Mouse (Mus musculus) embryonic facial prominence, embryonic 11.5 days (tissue): Measurements from ENCODE around the gene B4galnt4. TPM values are rescaled to one million over a fixed set of nuclear protein-coding genes. Genes with fewer than 3 reads are reported as not detected.

Experiments used
- ATAC-seq: fragments of 200-750 bp; cut with Nextera tagmentation; replicated peaks from 2 replicates; pipeline ENCODE4 v1.8.0; 2017; ENCODE audit warnings: low read depth; ENCODE audit not compliant: insufficient number of reproducible peaks, low FRiP score, low TSS enrichment
- DNase-seq: peaks from one replicate; pipeline ENCODE4 v3.0.0-alpha.2; 2015; ENCODE audit warnings: low spot score
- H3K27ac ChIP-seq: fragments of 300-500 bp; sonication (generic); replicated peaks from 2 replicates; pipeline ENCODE4 v1.5.1; 2014; ENCODE audit warnings: mild to moderate bottlenecking, low read depth, low read length, control low read depth
- H3K27me3 ChIP-seq: fragments of 300-500 bp; sonication (generic); 2 replicates; pipeline ENCODE4 v1.6.1; 2014; ENCODE audit warnings: mild to moderate bottlenecking, low read length, moderate library complexity, mixed read lengths; ENCODE audit not compliant: control insufficient read depth, insufficient read depth
- H3K36me3 ChIP-seq: fragments of 300-500 bp; sonication (generic); replicated peaks from 2 replicates; pipeline ENCODE4 v1.6.1; 2014; ENCODE audit warnings: low read depth, mild to moderate bottlenecking, low read length, moderate library complexity, mixed read lengths; ENCODE audit not compliant: control insufficient read depth, insufficient read depth
- H3K4me1 ChIP-seq: fragments of 300-500 bp; sonication (generic); 2 replicates; pipeline ENCODE4 v1.6.1; 2014; ENCODE audit warnings: low read length, mixed read lengths; ENCODE audit not compliant: control insufficient read depth, insufficient read depth
- H3K4me2 ChIP-seq: fragments of 300-500 bp; sonication (generic); 2 replicates; pipeline ENCODE4 v1.6.1; 2014; ENCODE audit warnings: low read depth, mild to moderate bottlenecking, control low read depth, low read length, moderate library complexity
- H3K4me3 ChIP-seq: fragments of 300-500 bp; sonication (generic); 2 replicates; pipeline ENCODE4 v1.5.1; 2014; ENCODE audit warnings: low read depth, low read length, control low read depth
- H3K9ac ChIP-seq: fragments of 300-500 bp; sonication (generic); replicated peaks from 2 replicates; pipeline ENCODE4 v1.6.1; 2014; ENCODE audit warnings: mild to moderate bottlenecking, control low read depth, low read length
- H3K9me3 ChIP-seq: fragments of 300-500 bp; sonication (generic); replicated peaks from 2 replicates; pipeline ENCODE4 v1.6.1; 2016; ENCODE audit warnings: mild to moderate bottlenecking, low read length, inconsistent platforms, mixed read lengths; ENCODE audit not compliant: control insufficient read depth
- WGBS: fragments of 180-500 bp; shearing (Covaris S2); extraction: QIAGEN DNeasy Blood & Tissue Kit; methylation state at CpG from one replicate; pipeline ENCODE4 v1.1.7; 2014; 5-methylcytosine and 5-hydroxymethylcytosine counted together
- polyA plus RNA-seq: library from polyadenylated mRNA; unstranded; fragments of >200 nt; fragmentation: Nextera tagmentation; extraction: Ambion mirVana; gene quantifications from 2 replicates; pipeline ENCODE4 v1.2.1, GENCODE M21; 2014

Gene B4galnt4
- polyA plus RNA-seq, 1 experiment from 2014 or later: 15.8 TPM

DNA sequence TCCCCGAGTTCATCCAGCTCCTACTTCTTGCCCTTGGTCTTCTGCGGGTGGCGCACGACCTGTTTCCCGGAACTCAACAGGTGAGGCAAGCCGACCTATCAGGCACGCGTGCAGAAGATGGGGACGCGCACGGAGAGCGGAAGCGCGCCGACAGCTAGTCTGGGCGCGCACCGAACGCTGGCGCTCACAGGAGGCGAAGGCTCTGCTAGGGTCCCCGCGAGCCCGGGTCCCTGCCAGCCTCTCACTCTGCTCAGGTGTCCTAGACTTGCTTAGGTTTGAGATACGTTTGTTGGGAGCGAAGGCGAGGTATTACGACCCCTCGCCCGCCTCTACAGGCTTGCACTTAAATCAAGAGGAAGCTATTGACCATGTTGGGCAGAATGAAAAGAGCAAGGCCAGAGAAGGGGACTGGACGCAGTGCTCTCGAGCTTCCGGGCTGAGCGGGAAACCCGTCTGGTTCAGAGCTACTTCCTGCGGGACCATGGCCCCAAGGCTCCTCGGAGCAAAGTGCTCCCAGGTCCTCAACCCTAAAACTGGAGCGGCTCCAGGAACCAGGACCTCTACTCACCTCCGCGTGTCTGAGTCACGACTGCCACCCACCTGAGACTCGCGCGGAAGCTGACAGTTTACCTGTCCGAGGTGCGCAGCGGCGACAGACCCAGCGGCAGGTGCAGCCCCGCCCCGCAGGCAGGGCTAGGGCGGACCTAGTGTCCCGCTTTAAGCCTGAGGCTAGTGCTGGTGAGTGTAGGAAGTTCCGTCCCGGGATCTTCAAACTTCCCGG lies 39.2 kb downstream of the B4galnt4 start, which contains the start of gene Sigirr:
Gene Sigirr (minus strand): TSS at position 662 of the 781 bp plus-strand sequence.
- Histone ChIP-seq H3K4me3 (peak within 1 kb of the TSS; percentile 33), H3K9ac (peak within 1 kb of the TSS; percentile 28), H3K27me3 (peaks cover 21% of the 10 kb centered on the region), H3K36me3 (no peaks in the 10 kb centered on the region), H3K9me3 (no peaks in the 10 kb centered on the region), H3K27ac (no peak within 1 kb of the TSS), H3K4me1 (no peaks in the 10 kb centered on the region), H3K4me2 (peak within 1 kb of the TSS; percentile 66)
- under 1% methylated on average over 56 of the region's 56 CpGs for WGBS
- DNase-seq (peak; percentile 58), ATAC-seq (no peak)

DNA sequence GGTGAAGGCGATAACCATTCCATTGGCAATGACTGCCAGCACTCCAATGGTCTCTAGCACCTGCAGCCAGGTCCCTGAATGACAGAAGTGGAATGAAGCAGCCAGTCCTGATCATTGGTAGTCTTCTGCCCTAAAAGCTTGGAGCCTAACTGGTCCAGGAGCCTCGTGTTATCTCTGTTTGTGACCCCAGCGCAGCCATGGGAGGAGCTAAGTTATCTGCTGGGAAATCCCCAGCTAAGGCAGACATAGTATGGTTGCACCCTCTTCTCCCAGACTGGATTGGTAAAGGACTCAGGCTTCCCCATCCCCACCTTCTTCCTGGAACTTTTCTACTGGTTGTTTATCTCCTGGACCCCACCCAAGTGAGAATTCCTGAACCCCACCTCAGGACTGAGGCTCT lies 42.3 kb downstream of the B4galnt4 start:
- H3K4me3 ChIP-seq: no peak overlapping the region
- no peaks in the 10 kb centered on the region for H3K9me3 ChIP-seq
- DNase-seq (no peak), ATAC-seq (no peak)
- no peaks in the 10 kb centered on the region for H3K4me1 ChIP-seq
- peaks cover 21% of the 10 kb centered on the region for H3K27me3 ChIP-seq
- no peak overlapping the region for H3K4me2 ChIP-seq
- H3K27ac ChIP-seq: no peak overlapping the region
- H3K36me3 ChIP-seq: no peaks in the 10 kb centered on the region
- H3K9ac ChIP-seq: no peak overlapping the region
- 68% methylated on average over 3 of the region's 3 CpGs for WGBS

DNA sequence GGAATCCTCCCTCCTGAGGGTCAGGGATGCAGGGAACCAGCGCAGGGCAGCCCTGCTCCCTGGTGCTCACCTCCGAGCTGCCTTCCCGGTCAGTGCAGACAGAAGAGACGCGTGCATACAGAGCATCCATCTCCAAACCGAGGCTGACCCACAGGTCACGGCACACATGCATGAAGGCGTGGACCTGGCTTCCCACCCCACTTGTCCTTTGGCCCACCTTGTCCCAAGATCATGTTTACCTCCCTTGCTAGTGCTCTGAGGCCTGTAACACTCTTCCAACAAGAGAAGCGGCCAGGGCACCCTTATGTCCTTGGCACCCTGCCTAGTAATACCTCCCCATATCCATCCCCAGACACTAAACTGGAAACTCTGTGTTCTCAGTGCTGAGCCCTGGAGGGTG lies 55.0 kb downstream of the B4galnt4 start:
- Histone ChIP-seq H3K27ac (no peak overlapping the region), H3K36me3 (no peaks in the 10 kb centered on the region), H3K9ac (no peak overlapping the region), H3K9me3 (no peaks in the 10 kb centered on the region), H3K4me2 (no peak overlapping the region), H3K4me3 (no peak overlapping the region), H3K27me3 (no peaks in the 10 kb centered on the region; the same call in 1 of the 2 replicates), H3K4me1 (no peaks in the 10 kb centered on the region)
- DNase-seq (no peak), ATAC-seq (no peak)
- WGBS: 92% methylated on average over 9 of the region's 9 CpGs

DNA sequence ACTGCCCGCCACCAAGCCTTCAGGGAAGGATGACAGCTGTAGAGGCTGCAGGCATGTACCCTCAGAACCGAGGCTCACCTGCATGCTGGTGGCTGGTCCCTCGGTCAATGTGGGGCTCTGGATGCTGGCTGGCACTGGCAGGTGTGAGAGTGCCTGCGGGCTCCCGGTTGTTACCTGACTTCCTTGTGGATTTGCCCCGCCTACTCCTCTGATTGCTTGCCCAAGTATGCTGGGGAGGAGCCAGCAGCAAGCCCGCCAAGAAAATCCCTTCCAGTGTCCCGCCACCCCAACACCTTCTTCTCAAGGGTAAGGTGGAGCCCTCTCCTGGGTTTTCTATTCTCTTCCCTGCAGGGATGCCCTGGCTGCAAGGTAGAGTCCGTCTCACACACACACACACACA lies 56.7 kb downstream of the B4galnt4 start, which contains the start of gene Ano9:
Gene Ano9 (minus strand): TSS at position 171 of the 400 bp plus-strand sequence.
- H3K36me3 ChIP-seq: no peaks in the 10 kb centered on the region
- H3K4me3 ChIP-seq: no peak within 1 kb of the TSS
- H3K9ac ChIP-seq: no peak within 1 kb of the TSS
- WGBS: 13% methylated on average over 9 of the region's 9 CpGs
- no peak within 1 kb of the TSS for H3K27ac ChIP-seq
- ATAC-seq (no peak), DNase-seq (no peak)
- no peak within 1 kb of the TSS; the same call in 1 of the 2 replicates for H3K4me2 ChIP-seq
- H3K9me3 ChIP-seq: no peaks in the 10 kb centered on the region
- no peaks in the 10 kb centered on the region; the same call in 1 of the 2 replicates for H3K27me3 ChIP-seq
- H3K4me1 ChIP-seq: no peaks in the 10 kb centered on the region

DNA sequence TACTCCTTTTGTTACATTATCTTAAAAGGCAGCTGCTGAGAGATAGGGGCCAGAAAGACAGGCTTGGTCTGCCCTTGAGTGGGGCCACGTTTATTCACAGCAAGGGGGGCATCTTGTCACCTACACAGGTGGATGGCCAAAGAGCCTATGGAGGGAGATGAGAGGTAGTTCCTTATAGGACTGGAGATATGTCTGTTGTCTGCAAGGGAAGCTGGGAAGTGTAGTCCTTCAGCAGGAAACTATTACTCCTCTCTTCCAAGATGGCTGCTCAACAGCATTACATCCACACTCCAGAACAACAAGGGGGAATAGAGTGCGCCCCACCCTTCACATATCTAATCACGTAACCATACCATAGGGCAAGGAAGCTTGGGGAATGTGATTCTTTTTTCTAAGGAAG lies 58.6 kb downstream of the B4galnt4 start:
- Histone ChIP-seq H3K4me2 (no peak overlapping the region), H3K27me3 (no peaks in the 10 kb centered on the region; the same call in 1 of the 2 replicates), H3K36me3 (no peaks in the 10 kb centered on the region), H3K4me3 (no peak overlapping the region), H3K4me1 (no peaks in the 10 kb centered on the region), H3K9me3 (no peaks in the 10 kb centered on the region), H3K27ac (no peak overlapping the region), H3K9ac (no peak overlapping the region)
- 76% methylated on average over 3 of the region's 3 CpGs for WGBS
- ATAC-seq (no peak), DNase-seq (no peak)

DNA sequence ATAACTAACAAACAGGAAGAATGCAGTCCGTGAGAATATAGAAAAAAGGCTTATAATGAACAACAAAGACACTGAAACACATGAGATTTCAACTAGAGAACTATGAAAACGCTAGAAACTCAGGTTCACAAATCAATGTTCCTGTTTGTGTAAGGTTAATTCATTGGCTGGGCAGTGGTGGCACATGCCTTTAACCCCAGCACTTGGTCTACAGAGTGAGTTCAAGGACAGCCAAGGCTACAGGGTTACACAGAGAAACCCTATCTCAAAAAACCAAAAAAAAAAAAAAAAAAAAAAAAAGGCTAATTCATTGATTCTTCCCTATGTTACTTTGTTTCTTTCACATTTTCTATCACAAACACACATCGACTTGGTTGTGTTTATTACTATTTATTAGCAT lies 59.7 kb downstream of the B4galnt4 start:
- Histone ChIP-seq H3K27me3 (no peaks in the 10 kb centered on the region; the same call in 1 of the 2 replicates), H3K4me3 (no peak overlapping the region), H3K36me3 (no peaks in the 10 kb centered on the region), H3K9me3 (no peaks in the 10 kb centered on the region), H3K9ac (no peak overlapping the region), H3K27ac (no peak overlapping the region), H3K4me1 (no peaks in the 10 kb centered on the region), H3K4me2 (no peak overlapping the region)
- ATAC-seq (no peak), DNase-seq (no peak)
- WGBS: 89% methylated on average over 3 of the region's 3 CpGs

DNA sequence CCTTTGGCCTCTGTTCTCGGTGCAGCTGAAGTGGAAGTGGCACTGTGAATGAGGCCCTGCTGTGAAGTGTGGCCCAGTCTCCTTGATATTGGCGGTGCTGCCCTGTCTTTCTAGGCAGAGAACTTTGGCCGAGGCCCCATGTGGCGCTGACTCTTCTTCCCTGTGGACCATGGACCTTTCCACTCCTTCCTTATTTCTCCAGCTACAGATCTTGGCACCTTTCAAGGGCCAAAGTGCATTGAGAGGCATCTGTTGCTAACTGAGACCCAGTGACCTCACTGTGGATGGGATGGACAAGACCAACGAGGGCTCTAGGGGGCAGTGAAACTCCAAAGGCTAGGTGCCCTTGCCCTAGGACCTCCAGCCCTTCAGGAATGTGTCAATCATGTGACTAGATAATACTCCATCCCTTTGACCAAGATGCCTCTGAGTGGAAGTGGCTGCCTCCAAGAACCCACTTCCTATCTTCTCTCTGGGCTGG lies 60.2 kb downstream of the B4galnt4 start:
- H3K27ac ChIP-seq: no peak overlapping the region
- no peaks in the 10 kb centered on the region for H3K9me3 ChIP-seq
- DNase-seq: no peak
- H3K9ac ChIP-seq: no peak overlapping the region
- no peaks in the 10 kb centered on the region for H3K4me1 ChIP-seq
- H3K36me3 ChIP-seq: no peaks in the 10 kb centered on the region
- 74% methylated on average over 5 of the region's 5 CpGs for WGBS
- ATAC-seq: no peak
- H3K27me3 ChIP-seq: no peaks in the 10 kb centered on the region; the same call in 1 of the 2 replicates
- H3K4me3 ChIP-seq: no peak overlapping the region
- H3K4me2 ChIP-seq: no peak overlapping the region
